Mouse (Mus musculus): Measurements from ENCODE around the gene Colgalt1.
A peak's percentile ranks its signal among the peaks of the same experiment; 100 is the strongest.

DNA sequence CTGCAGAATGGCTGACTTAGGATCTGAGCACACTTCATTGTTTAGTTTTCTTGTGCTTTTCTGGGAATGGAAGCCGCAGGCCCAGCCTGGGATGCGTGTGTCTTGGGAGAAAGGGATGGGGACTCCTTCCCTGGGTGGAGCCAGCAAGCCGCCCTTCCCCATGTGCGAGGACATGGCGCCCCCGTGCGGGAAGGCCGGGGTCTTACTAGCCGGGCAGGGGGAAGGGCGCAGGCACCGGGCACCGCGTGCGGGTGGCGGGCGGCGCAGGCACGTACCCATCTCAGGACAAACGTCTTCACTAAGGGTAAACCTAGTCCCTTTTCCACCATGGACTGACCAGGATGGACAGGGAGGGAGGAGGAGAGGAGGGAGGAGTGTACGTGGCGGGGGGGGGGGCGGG, 22.4 kb downstream of the Colgalt1 start:
- TF ChIP-seq CTCF (IDR thresholded peaks at IDR 0.05; ENCODE audit: low read depth): peak; percentile 80
- no peak for TF ChIP-seq EP300 (IDR thresholded peaks at IDR 0.05; ENCODE audit: low read depth)
